Mouse (Mus musculus) liver, postnatal 0 days (tissue): ENCODE data around the gene Fgd6. TPM values are rescaled to one million over a fixed set of nuclear protein-coding genes. Genes with fewer than 3 reads are reported as not detected.

ENCODE experiments used
- ATAC-seq: fragments of 200-750 bp; cut with Nextera tagmentation; 2 replicates; pipeline ENCODE4 v1.8.0; 2017; ENCODE audit warnings: mild to moderate bottlenecking, moderate library complexity
- DNase-seq: peaks from one replicate; pipeline ENCODE4 v3.0.0-alpha.2; 2016
- H3K27ac ChIP-seq: fragments of 300-500 bp; sonication (generic); 2 replicates; pipeline ENCODE4 v1.5.1; 2014; ENCODE audit warnings: antibody characterized with exemption, moderate library complexity, mild to moderate bottlenecking, low read depth
- H3K27me3 ChIP-seq: fragments of 300-500 bp; sonication (generic); 2 replicates; pipeline ENCODE4 v1.6.1; 2014; ENCODE audit warnings: low read length, control low read depth, mixed read lengths; ENCODE audit not compliant: insufficient read depth
- H3K36me3 ChIP-seq: fragments of 300-500 bp; sonication (generic); replicated peaks from 2 replicates; pipeline ENCODE4 v1.6.1; 2014; ENCODE audit warnings: mild to moderate bottlenecking, control low read depth, low read length, moderate library complexity, mixed read lengths; ENCODE audit not compliant: insufficient read depth
- H3K4me1 ChIP-seq: fragments of 300-500 bp; sonication (generic); 2 replicates; pipeline ENCODE4 v1.6.1; 2014; ENCODE audit warnings: antibody characterized with exemption, mild to moderate bottlenecking, control low read depth; ENCODE audit not compliant: insufficient read depth
- H3K4me2 ChIP-seq: fragments of 300-500 bp; sonication (generic); 2 replicates; pipeline ENCODE4 v1.6.1; 2014; ENCODE audit warnings: low read depth, mild to moderate bottlenecking, low read length, moderate library complexity, mixed read lengths
- H3K4me3 ChIP-seq: fragments of 300-500 bp; sonication (generic); 2 replicates; pipeline ENCODE4 v1.5.1; 2014; ENCODE audit warnings: low read depth, low read length
- H3K9ac ChIP-seq: fragments of 300-500 bp; sonication (generic); replicated peaks from 2 replicates; pipeline ENCODE4 v1.6.1; 2014; ENCODE audit warnings: mild to moderate bottlenecking, moderate library complexity
- H3K9me3 ChIP-seq: fragments of 300-500 bp; sonication (generic); 2 replicates; pipeline ENCODE4 v1.6.1; 2016; ENCODE audit warnings: mild to moderate bottlenecking, control low read depth, low read length, mixed read lengths
- CTCF ChIP-seq: sonication (generic); IDR thresholded peaks from 2 replicates; pipeline ENCODE4 v1.5.1; 2016; ENCODE audit warnings: antibody characterized with exemption, low read depth
- EP300 ChIP-seq: IDR thresholded peaks from 2 replicates; pipeline ENCODE4 v1.6.1; 2016; ENCODE audit warnings: antibody characterized with exemption, low read depth, mild to moderate bottlenecking
- WGBS: fragments of 180-500 bp; shearing (Covaris S2); extraction: QIAGEN DNeasy Blood & Tissue Kit; methylation state at CpG from one replicate; pipeline ENCODE4 v1.1.7; 2014; ENCODE audit not compliant: insufficient replicate concordance; 5-methylcytosine and 5-hydroxymethylcytosine counted together
- polyA plus RNA-seq: library from polyadenylated mRNA; unstranded; fragments of >200 nt; fragmentation: Nextera tagmentation; extraction: Ambion mirVana; gene quantifications from 2 replicates; pipeline ENCODE4 v1.2.1, GENCODE M21; 2015

The Fgd6 gene
- polyA plus RNA-seq, 1 experiment from 2014 or later = 2.4 TPM

- H3K9me3 ChIP-seq = no peaks in the 10 kb centered on the region
- ATAC-seq = no peak
- H3K27me3 ChIP-seq = no peaks in the 10 kb centered on the region
- WGBS = 82% methylated on average over 3 of the region's 3 CpGs
- peak overlapping the region; percentile 86 for H3K27ac ChIP-seq
- TF ChIP-seq EP300 = no peak
- no peak for TF ChIP-seq CTCF
- H3K9ac ChIP-seq = no peak overlapping the region
- H3K4me1 ChIP-seq = peaks cover 7% of the 10 kb centered on the region; the same call in 1 of the 2 replicates
- H3K4me2 ChIP-seq = no peak overlapping the region
- DNase-seq = no peak
- H3K36me3 ChIP-seq = peaks cover 6% of the 10 kb centered on the region
- H3K4me3 ChIP-seq = no peak overlapping the region
Measured at GRCm38 (mm10) chr10:94117916-94118315, 82.1 kb downstream of the Fgd6 start.

GRCm38 (mm10) chr10:94118993-94119392 is 83.2 kb downstream of the Fgd6 start:
- TF ChIP-seq CTCF (no peak), EP300 (no peak)
- Histone ChIP-seq H3K4me3 (no peak overlapping the region), H3K9ac (no peak overlapping the region), H3K4me2 (no peak overlapping the region; the same call in 1 of the 2 replicates), H3K27ac (peak overlapping the region; percentile 86), H3K4me1 (peaks cover 7% of the 10 kb centered on the region; the same call in 1 of the 2 replicates), H3K9me3 (no peaks in the 10 kb centered on the region), H3K27me3 (no peaks in the 10 kb centered on the region), H3K36me3 (peaks cover 8% of the 10 kb centered on the region)
- WGBS = 66% methylated on average over 6 of the region's 7 CpGs
- peak; percentile 79 for ATAC-seq
- peak; percentile 42 for DNase-seq

GRCm38 (mm10) chr10:94120676-94121075 is 84.9 kb downstream of the Fgd6 start:
- peaks cover 7% of the 10 kb centered on the region; the same call in 1 of the 2 replicates for H3K4me1 ChIP-seq
- H3K9ac ChIP-seq = no peak overlapping the region
- H3K4me3 ChIP-seq = no peak overlapping the region
- H3K36me3 ChIP-seq = peaks cover 23% of the 10 kb centered on the region
- ATAC-seq (no peak), DNase-seq (no peak)
- H3K9me3 ChIP-seq = no peaks in the 10 kb centered on the region
- WGBS = 82% methylated on average over 9 of the region's 9 CpGs
- H3K27ac ChIP-seq = no peak overlapping the region
- TF ChIP-seq EP300 (no peak), CTCF (no peak)
- H3K27me3 ChIP-seq = no peaks in the 10 kb centered on the region
- H3K4me2 ChIP-seq = no peak overlapping the region

- no peak overlapping the region for H3K4me3 ChIP-seq
- H3K4me2 ChIP-seq = no peak overlapping the region
- H3K36me3 ChIP-seq = peaks cover 33% of the 10 kb centered on the region
- peak; percentile 76 for ATAC-seq
- no peak overlapping the region for H3K9ac ChIP-seq
- H3K27ac ChIP-seq = no peak overlapping the region
- peaks cover 7% of the 10 kb centered on the region; the same call in 1 of the 2 replicates for H3K4me1 ChIP-seq
- WGBS = 65% methylated on average over 7 of the region's 7 CpGs
- no peaks in the 10 kb centered on the region for H3K27me3 ChIP-seq
- DNase-seq = peak; percentile 47
- TF ChIP-seq EP300 (peak; percentile 88), CTCF (no peak)
- H3K9me3 ChIP-seq = no peaks in the 10 kb centered on the region
Measured at GRCm38 (mm10) chr10:94122595-94122994, 86.8 kb downstream of the Fgd6 start.

GRCm38 (mm10) chr10:94123581-94123980 is 87.8 kb downstream of the Fgd6 start:
- 90% methylated on average over 5 of the region's 5 CpGs for WGBS
- Histone ChIP-seq H3K9me3 (no peaks in the 10 kb centered on the region), H3K27ac (no peak overlapping the region), H3K4me3 (no peak overlapping the region), H3K4me2 (no peak overlapping the region), H3K36me3 (peaks cover 33% of the 10 kb centered on the region), H3K27me3 (no peaks in the 10 kb centered on the region), H3K4me1 (peaks cover under 1% of the 10 kb centered on the region; the same call in 1 of the 2 replicates), H3K9ac (no peak overlapping the region)
- ATAC-seq (no peak), DNase-seq (no peak)
- TF ChIP-seq EP300 (no peak), CTCF (no peak)

GRCm38 (mm10) chr10:94124376-94124775 is 88.6 kb downstream of the Fgd6 start:
- no peak for ATAC-seq
- Histone ChIP-seq H3K27ac (no peak overlapping the region), H3K4me2 (no peak overlapping the region), H3K9me3 (no peaks in the 10 kb centered on the region), H3K9ac (no peak overlapping the region), H3K27me3 (no peaks in the 10 kb centered on the region), H3K36me3 (peaks cover 33% of the 10 kb centered on the region), H3K4me1 (no peaks in the 10 kb centered on the region), H3K4me3 (no peak overlapping the region)
- TF ChIP-seq EP300 (no peak), CTCF (peak; percentile 52)
- peak; percentile 51 for DNase-seq
- WGBS = 79% methylated on average over 5 of the region's 5 CpGs
